Mouse (Mus musculus) heart, adult 11 months (tissue): ENCODE measurements around the gene Hoxc13.

Experiments used
- DNase-seq: peaks from one replicate; pipeline ENCODE4 v3.0.0; 2022

The Hoxc13 gene

DNA sequence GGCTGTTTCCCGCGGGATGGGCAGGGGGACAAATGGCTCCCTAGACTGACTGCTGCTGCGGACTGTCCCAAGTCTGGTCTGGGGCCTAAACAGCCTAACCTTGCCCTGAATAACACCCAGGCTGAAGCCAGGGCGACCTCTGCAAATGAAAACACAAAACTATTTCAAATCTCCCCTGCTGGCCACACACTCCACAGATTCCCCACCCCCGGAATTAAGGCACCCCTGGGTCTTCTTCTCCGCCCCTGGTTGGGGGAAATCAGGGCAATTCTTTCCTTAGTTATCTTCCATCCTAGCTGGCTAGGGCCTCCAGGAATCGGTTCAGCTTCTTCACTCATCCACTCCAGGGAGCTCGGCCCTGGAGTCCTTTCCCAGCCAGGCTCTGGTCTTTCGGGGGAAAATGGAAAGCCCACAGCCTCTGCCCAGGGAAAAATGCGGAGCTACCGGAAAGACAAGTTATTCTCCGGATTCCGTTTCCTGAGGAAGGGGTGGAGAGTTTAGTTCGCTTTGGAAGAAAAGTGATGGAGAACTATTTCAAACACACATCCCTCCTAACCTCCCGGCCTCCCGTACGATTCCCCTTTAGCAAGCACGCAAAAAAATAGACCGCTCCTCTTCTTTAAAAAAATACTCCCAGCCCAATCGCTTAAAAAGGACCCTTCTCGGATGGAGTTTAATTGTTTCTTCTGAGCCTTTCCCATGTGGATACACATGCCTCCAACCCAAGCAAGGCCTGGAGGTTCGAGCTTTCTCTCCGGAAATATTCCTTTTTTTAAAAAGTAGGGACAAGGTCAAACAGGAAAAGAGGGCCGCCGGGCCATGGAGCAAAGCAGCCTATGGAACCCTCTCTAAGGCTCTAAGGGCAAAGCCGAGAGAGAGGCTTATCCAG lies 44.3 kb downstream of the Hoxc13 start:
- DNase-seq: no peak

GRCm38 (mm10) chr15:102965892-102966775 lies 45.2 kb downstream of the Hoxc13 start:
- DNase-seq: peak; percentile 94

DNA sequence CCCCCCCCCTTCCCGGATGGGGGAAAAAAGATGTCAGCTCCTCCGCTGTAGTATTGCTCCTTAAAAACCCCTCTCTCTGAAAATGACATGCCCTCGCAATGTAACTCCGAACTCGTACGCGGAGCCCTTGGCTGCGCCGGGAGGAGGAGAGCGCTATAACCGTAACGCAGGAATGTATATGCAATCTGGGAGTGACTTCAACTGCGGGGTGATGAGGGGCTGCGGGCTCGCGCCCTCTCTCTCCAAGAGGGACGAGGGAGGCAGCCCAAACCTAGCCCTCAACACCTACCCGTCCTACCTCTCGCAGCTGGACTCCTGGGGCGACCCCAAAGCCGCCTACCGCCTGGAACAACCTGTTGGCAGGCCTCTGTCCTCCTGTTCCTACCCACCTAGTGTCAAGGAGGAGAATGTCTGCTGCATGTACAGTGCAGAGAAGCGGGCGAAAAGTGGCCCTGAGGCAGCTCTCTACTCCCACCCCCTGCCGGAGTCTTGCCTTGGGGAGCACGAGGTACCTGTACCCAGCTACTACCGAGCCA lies 45.9 kb downstream of the Hoxc13 start, which contains the start of gene Hoxc10:
TSS of gene Hoxc10 (plus strand) at position 21 of the 536 bp plus-strand sequence.
- DNase-seq: no peak

- no peak for DNase-seq
These were observed 46.3 kb downstream of the Hoxc13 start, which contains the start of gene Hoxc5 for GRCm38 (mm10) chr15:102967312-102967510. Gene Hoxc5 (plus strand): TSS chr15:102967443.

DNA sequence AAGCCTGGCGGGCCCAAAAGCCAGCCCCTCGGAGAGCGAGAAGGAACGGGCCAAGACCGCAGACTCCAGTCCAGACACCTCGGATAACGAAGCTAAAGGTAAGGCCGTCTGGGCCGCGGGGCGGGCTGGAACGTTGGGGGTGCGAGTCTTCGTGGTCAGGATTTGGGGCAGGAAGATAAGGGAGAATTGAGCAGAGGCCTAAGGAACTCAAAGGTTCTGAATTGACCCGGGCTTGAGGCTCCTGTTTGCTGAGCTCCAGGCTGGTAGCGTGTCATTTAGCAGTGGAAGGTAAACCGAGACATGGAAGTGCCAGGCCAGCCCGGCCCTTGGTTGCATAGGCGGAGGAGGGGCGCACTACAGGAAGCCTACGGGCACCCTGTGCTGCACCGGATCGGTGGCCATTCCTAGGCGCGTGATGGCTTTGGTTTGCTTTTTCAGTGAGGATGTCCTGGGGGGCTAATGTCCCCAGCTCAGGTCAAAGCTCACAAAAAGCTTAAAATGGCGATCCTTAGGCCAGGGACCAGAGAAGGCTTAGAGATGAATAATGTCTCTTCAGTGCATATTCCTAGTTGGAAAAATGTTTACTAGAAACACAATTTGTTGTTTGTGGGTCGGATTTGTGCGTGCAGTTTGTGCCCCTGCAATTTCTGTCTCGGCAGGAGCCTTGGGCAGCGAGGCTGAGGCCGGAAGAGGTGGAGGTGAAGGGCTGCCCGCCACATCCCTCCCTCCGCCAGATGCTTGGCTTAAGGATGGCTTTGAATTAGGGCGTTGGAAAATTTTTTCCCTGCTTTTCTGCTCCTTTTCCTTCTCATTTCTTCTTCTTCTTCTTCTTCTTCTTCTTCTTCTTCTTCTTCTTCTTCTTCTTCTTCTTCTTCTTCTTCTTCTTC lies 46.9 kb downstream of the Hoxc13 start:
- DNase-seq: no peak

DNA sequence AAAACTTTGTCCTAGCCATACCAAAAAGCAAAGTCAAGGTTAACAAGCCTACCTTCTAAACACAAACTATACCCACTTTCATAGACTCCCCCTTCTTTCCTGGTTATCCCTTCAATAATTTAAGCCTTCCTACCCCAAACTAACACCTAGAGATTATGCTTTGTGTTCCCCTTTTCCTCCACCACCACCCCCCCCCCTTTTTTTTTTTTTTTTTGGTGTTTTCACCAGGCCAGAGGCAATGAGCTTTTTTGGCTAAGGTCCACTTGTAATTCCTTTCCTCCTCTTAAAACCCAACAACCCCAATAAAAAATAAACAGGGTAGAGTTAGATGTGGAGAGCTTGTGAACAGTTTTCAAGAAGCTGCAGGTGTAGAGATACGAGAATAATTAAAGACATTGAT lies 48.4 kb downstream of the Hoxc13 start:
- DNase-seq: no peak

GRCm38 (mm10) chr15:102970740-102971139 lies 49.8 kb downstream of the Hoxc13 start:
- DNase-seq: no peak

- DNase-seq: no peak
These were observed 51.4 kb downstream of the Hoxc13 start for GRCm38 (mm10) chr15:102972254-102972653.

- no peak for DNase-seq
These were observed 51.9 kb downstream of the Hoxc13 start for GRCm38 (mm10) chr15:102972753-102973152.

GRCm38 (mm10) chr15:102975034-102975433 lies 54.1 kb downstream of the Hoxc13 start:
- no peak for DNase-seq

DNA sequence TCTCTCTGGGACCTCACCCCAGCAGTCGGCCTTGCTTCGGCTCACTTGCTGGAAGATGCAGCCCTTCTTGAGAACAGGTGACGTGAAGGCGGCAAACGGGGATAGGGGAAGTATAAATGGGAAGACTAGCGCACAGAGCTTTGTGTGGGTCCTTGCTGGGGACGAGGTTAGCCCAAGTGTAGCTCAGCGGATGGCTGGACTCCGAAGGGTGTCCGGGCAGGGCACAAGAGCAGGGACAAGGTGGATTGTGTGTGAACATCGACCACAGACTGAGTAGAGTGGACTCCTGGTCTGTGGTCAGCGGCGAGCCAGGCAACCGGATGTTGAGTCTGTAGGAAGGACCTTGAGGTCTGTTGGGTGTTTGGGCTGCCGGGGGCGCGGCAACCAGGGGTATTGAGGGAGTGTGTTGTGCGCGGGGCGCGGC lies 54.8 kb downstream of the Hoxc13 start:
- DNase-seq: no peak

GRCm38 (mm10) chr15:102976171-102976570 lies 55.3 kb downstream of the Hoxc13 start, which contains the start of gene Hoxc9:
Gene Hoxc9 (plus strand): TSS chr15:102976439.
- no peak for DNase-seq

GRCm38 (mm10) chr15:102976631-102977422 lies 55.9 kb downstream of the Hoxc13 start:
- peak; percentile 91 for DNase-seq

DNA sequence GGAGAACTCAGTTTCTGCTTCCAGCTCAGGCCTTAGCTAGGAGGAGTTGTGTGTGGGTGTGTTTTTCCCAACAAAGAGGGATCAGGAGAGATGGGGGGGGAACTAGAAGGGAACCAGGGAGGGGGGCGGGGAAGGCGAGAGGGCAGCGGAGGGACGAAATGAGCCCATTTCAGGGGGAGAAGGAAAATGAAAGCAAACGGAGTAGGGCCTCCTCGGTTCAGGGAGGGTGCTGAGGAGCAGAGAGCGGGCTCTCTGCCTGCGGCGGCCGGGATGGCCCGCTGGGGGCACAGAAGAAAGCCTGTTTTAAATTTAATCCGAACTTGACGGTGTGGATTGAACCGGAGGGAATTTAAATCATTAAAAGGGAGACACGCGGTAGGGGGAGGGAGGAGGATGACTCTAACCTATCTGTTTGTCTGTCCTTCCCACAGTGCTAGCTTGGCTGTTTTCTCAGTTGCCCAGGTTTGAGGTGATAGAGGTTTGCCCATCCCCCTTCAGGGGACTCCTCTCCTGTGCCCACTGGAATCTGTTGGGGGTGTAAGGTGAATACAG lies 56.6 kb downstream of the Hoxc13 start:
- no peak for DNase-seq
